Mouse (Mus musculus): ENCODE results near the gene Rrnad1. TPM values are rescaled to one million over a fixed set of nuclear protein-coding genes. Genes with fewer than 3 reads are reported as not detected.

Gene Rrnad1
- polyA plus RNA-seq, 1 experiment from 2014 or later = 20.2 TPM

DNA sequence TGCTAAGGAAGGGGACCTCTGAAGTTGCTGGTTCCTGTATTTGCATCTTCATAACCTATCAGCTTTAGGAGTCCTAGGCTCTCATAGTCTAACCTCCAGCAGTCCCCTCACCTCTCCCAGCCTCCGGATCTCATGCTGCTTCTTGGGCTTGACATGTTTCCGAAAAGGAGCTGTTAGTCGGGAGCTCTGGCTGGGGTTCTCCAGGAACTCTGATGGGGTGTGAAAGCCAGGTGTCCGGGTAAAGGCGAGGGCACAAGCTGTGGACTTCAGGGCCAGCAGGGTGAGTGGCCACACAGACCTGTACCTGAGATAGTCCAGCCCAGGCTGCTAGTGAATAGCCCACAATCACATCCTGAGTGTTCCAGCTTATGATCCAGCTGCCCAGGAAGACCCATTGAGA, 3.1 kb downstream of the Rrnad1 start:
- Histone ChIP-seq H3K4me3 (ENCODE audit: low read length) (no peak overlapping the region), H3K27ac (ENCODE audit: low read length) (no peak overlapping the region), H3K4me2 (ENCODE audit: low read depth, low read length) (no peak overlapping the region), H3K9ac (ENCODE audit: low read length) (no peak overlapping the region), H3K27me3 (ENCODE audit: control insufficient read depth, insufficient read depth, low read depth, low read length) (no peaks in the 10 kb centered on the region), H3K36me3 (ENCODE audit: control insufficient read depth, insufficient read depth, low read length) (peaks cover 36% of the 10 kb centered on the region), H3K4me1 (replicated peaks; ENCODE audit: control insufficient read depth, insufficient read depth, low read length) (peaks cover 13% of the 10 kb centered on the region), H3K9me3 (ENCODE audit: control insufficient read depth, low read length) (no peaks in the 10 kb centered on the region)
- ATAC-seq (ENCODE audit: low read depth) = no peak
- 86% methylated on average over 5 of the region's 5 CpGs for WGBS

- Histone ChIP-seq H3K9me3 (ENCODE audit: control insufficient read depth, low read length) (no peaks in the 10 kb centered on the region), H3K9ac (ENCODE audit: low read length) (no peak overlapping the region), H3K4me2 (ENCODE audit: low read depth, low read length) (no peak overlapping the region), H3K4me1 (replicated peaks; ENCODE audit: control insufficient read depth, insufficient read depth, low read length) (peaks cover 9% of the 10 kb centered on the region), H3K4me3 (ENCODE audit: low read length) (no peak overlapping the region), H3K36me3 (ENCODE audit: control insufficient read depth, insufficient read depth, low read length) (peaks cover 37% of the 10 kb centered on the region), H3K27ac (ENCODE audit: low read length) (no peak overlapping the region), H3K27me3 (ENCODE audit: control insufficient read depth, insufficient read depth, low read depth, low read length) (no peaks in the 10 kb centered on the region)
- 82% methylated on average over 7 of the region's 7 CpGs for WGBS
- no peak for ATAC-seq (ENCODE audit: low read depth)
Measured at GRCm38 (mm10) chr3:87924996-87925395, 5.5 kb downstream of the Rrnad1 start.

GRCm38 (mm10) chr3:87920270-87920943, 10.1 kb downstream of the Rrnad1 start:
- Histone ChIP-seq H3K9ac (ENCODE audit: low read length) (no peak overlapping the region; the same call in 1 of the 2 replicates), H3K36me3 (ENCODE audit: control insufficient read depth, insufficient read depth, low read length) (peaks cover 42% of the 10 kb centered on the region), H3K4me3 (ENCODE audit: low read length) (peak overlapping the region; percentile 69), H3K4me1 (replicated peaks; ENCODE audit: control insufficient read depth, insufficient read depth, low read length) (peaks cover 2% of the 10 kb centered on the region; the same call in 1 of the 2 replicates), H3K4me2 (ENCODE audit: low read depth, low read length) (peak overlapping the region; percentile 62), H3K27ac (ENCODE audit: low read length) (no peak overlapping the region), H3K27me3 (ENCODE audit: control insufficient read depth, insufficient read depth, low read depth, low read length) (no peaks in the 10 kb centered on the region), H3K9me3 (ENCODE audit: control insufficient read depth, low read length) (no peaks in the 10 kb centered on the region)
- WGBS = 62% methylated on average over 9 of the region's 9 CpGs
- no peak for ATAC-seq (ENCODE audit: low read depth)

- under 1% methylated on average over 30 of the region's 30 CpGs for WGBS
- ATAC-seq (ENCODE audit: low read depth) = peak; percentile 88
- peaks cover 42% of the 10 kb centered on the region for H3K36me3 ChIP-seq (ENCODE audit: control insufficient read depth, insufficient read depth, low read length)
Measured at GRCm38 (mm10) chr3:87919336-87920108, 11.0 kb downstream of the Rrnad1 start, which contains the start of gene Mrpl24. Gene Mrpl24 (plus strand): TSS chr3:87919506.

GRCm38 (mm10) chr3:87918551-87918950, 12.0 kb downstream of the Rrnad1 start:
- Histone ChIP-seq H3K27ac (ENCODE audit: low read length) (no peak overlapping the region), H3K4me3 (ENCODE audit: low read length) (no peak overlapping the region), H3K9ac (ENCODE audit: low read length) (no peak overlapping the region), H3K27me3 (ENCODE audit: control insufficient read depth, insufficient read depth, low read depth, low read length) (no peaks in the 10 kb centered on the region), H3K4me2 (ENCODE audit: low read depth, low read length) (no peak overlapping the region), H3K9me3 (ENCODE audit: control insufficient read depth, low read length) (no peaks in the 10 kb centered on the region), H3K36me3 (ENCODE audit: control insufficient read depth, insufficient read depth, low read length) (peaks cover 44% of the 10 kb centered on the region), H3K4me1 (replicated peaks; ENCODE audit: control insufficient read depth, insufficient read depth, low read length) (peaks cover 2% of the 10 kb centered on the region; the same call in 1 of the 2 replicates)
- no peak for ATAC-seq (ENCODE audit: low read depth)
- 84% methylated on average over 1 of the region's 1 CpGs for WGBS

More at GRCm38 (mm10) chr3:87919336-87920108, 11.0 kb downstream of the Rrnad1 start, which contains the start of gene Mrpl24:
- Histone ChIP-seq H3K4me2 (ENCODE audit: low read depth, low read length) (peak within 1 kb of the TSS; percentile 62), H3K4me1 (replicated peaks; ENCODE audit: control insufficient read depth, insufficient read depth, low read length) (peaks cover 2% of the 10 kb centered on the region; the same call in 1 of the 2 replicates), H3K27ac (ENCODE audit: low read length) (peak within 1 kb of the TSS; percentile 90), H3K4me3 (ENCODE audit: low read length) (peak within 1 kb of the TSS; percentile 69), H3K27me3 (ENCODE audit: control insufficient read depth, insufficient read depth, low read depth, low read length) (no peaks in the 10 kb centered on the region), H3K9ac (ENCODE audit: low read length) (peak within 1 kb of the TSS; percentile 78), H3K9me3 (ENCODE audit: control insufficient read depth, low read length) (no peaks in the 10 kb centered on the region)

DNA sequence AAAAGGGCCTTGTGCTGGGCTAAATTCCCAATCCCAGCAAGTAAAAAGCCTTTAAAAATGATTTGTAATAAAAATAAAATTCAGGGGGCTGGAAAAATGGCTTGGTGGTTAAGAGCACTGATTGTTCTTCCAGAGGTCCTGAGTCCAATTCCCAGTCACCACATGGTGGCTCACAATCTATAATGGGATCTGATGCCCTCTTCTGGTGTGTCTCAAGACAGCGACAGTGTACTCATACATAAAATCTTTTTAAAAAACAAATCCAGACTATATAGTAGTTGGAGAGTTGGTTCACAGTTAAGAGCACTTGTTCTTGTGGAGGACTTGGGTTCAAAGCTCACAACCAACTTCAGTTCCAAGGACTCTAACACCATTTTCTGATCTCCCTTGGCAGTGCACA, 13.5 kb downstream of the Rrnad1 start:
- Histone ChIP-seq H3K27ac (ENCODE audit: low read length) (no peak overlapping the region), H3K27me3 (ENCODE audit: control insufficient read depth, insufficient read depth, low read depth, low read length) (no peaks in the 10 kb centered on the region), H3K9ac (ENCODE audit: low read length) (no peak overlapping the region), H3K4me2 (ENCODE audit: low read depth, low read length) (no peak overlapping the region), H3K36me3 (ENCODE audit: control insufficient read depth, insufficient read depth, low read length) (peaks cover 31% of the 10 kb centered on the region), H3K4me3 (ENCODE audit: low read length) (no peak overlapping the region), H3K4me1 (replicated peaks; ENCODE audit: control insufficient read depth, insufficient read depth, low read length) (peaks cover 2% of the 10 kb centered on the region; the same call in 1 of the 2 replicates), H3K9me3 (ENCODE audit: control insufficient read depth, low read length) (no peaks in the 10 kb centered on the region)
- no peak for ATAC-seq (ENCODE audit: low read depth)
- 83% methylated on average over 1 of the region's 1 CpGs for WGBS

- H3K27me3 ChIP-seq (ENCODE audit: control insufficient read depth, insufficient read depth, low read depth, low read length) = no peaks in the 10 kb centered on the region
- no peak overlapping the region for H3K4me2 ChIP-seq (ENCODE audit: low read depth, low read length)
- H3K4me1 ChIP-seq (replicated peaks; ENCODE audit: control insufficient read depth, insufficient read depth, low read length) = peaks cover 25% of the 10 kb centered on the region
- no peaks in the 10 kb centered on the region for H3K9me3 ChIP-seq (ENCODE audit: control insufficient read depth, low read length)
- ATAC-seq (ENCODE audit: low read depth) = no peak
- H3K27ac ChIP-seq (ENCODE audit: low read length) = no peak overlapping the region
- H3K36me3 ChIP-seq (ENCODE audit: control insufficient read depth, insufficient read depth, low read length) = peaks cover 31% of the 10 kb centered on the region
- no peak overlapping the region for H3K4me3 ChIP-seq (ENCODE audit: low read length)
- H3K9ac ChIP-seq (ENCODE audit: low read length) = no peak overlapping the region
- WGBS = 89% methylated on average over 10 of the region's 10 CpGs
Measured at GRCm38 (mm10) chr3:87913891-87914290, 16.6 kb downstream of the Rrnad1 start.

DNA sequence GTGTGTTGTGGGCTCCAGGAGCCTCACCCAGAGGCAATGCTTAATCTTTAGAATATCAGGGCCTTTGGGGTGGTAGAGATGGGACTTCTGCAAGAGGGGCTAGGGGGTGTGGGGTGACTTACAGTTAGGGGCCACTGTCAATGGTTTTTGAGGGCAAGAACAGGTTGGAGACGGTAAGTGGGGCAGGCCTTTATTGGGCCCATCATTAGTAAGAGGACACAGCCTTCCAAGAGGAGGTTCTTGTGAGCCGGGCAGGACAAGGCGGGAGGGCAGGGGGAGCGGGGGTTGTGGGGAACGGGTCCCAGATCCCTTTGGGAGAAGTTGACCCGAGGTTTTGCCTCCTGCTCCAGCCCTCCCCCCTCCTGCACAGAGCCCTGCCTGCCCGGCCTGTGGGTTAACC, 17.0 kb downstream of the Rrnad1 start:
- Histone ChIP-seq H3K4me2 (ENCODE audit: low read depth, low read length) (no peak overlapping the region), H3K36me3 (ENCODE audit: control insufficient read depth, insufficient read depth, low read length) (peaks cover 31% of the 10 kb centered on the region), H3K4me3 (ENCODE audit: low read length) (no peak overlapping the region), H3K4me1 (replicated peaks; ENCODE audit: control insufficient read depth, insufficient read depth, low read length) (peaks cover 29% of the 10 kb centered on the region), H3K27ac (ENCODE audit: low read length) (no peak overlapping the region), H3K9ac (ENCODE audit: low read length) (no peak overlapping the region), H3K27me3 (ENCODE audit: control insufficient read depth, insufficient read depth, low read depth, low read length) (no peaks in the 10 kb centered on the region), H3K9me3 (ENCODE audit: control insufficient read depth, low read length) (no peaks in the 10 kb centered on the region)
- ATAC-seq (ENCODE audit: low read depth) = no peak
- 84% methylated on average over 7 of the region's 7 CpGs for whole genome bisulfite sequencing

GRCm38 (mm10) chr3:87910573-87911141, 19.9 kb downstream of the Rrnad1 start:
- Histone ChIP-seq H3K27ac (ENCODE audit: low read length) (peak overlapping the region; percentile 98), H3K4me1 (replicated peaks; ENCODE audit: control insufficient read depth, insufficient read depth, low read length) (peaks cover 35% of the 10 kb centered on the region), H3K9ac (ENCODE audit: low read length) (peak overlapping the region; percentile 41), H3K36me3 (ENCODE audit: control insufficient read depth, insufficient read depth, low read length) (peaks cover 21% of the 10 kb centered on the region; the same call in 1 of the 2 replicates), H3K9me3 (ENCODE audit: control insufficient read depth, low read length) (no peaks in the 10 kb centered on the region), H3K4me2 (ENCODE audit: low read depth, low read length) (peak overlapping the region; percentile 49), H3K4me3 (ENCODE audit: low read length) (peak overlapping the region; percentile 45), H3K27me3 (ENCODE audit: control insufficient read depth, insufficient read depth, low read depth, low read length) (no peaks in the 10 kb centered on the region)
- whole genome bisulfite sequencing = 8% methylated on average over 12 of the region's 12 CpGs
- peak; percentile 29 for ATAC-seq (ENCODE audit: low read depth)
